Mouse (Mus musculus): ENCODE measurements around the gene Yjefn3. TPM values are rescaled to one million over a fixed set of nuclear protein-coding genes. Genes with fewer than 3 reads are reported as not detected.

Yjefn3 gene
- polyA plus RNA-seq, 1 experiment from 2014 or later, result 5.1 TPM

DNA sequence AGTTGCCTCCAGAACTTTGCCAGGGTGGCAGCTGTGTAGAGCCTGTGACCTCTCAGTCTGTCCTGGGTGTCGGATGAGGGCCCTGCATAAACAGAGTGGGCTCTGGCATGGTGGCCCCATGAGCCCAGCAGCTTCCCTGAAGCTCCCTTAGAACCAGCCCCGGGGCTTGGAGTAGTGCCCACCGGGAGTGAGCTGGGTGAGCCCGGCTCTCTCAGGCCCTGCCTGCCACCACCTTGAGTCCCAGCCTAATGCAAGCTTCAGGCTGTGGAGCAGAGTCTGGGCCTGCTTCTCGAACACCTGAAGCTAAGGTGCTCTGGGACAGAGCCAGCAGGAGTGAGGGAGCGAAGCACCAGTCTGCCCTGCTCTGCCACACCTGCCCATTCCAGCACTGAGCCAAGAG is 31.6 kb downstream of the Yjefn3 start:
- no peak for DNase-seq (ENCODE audit: extremely low spot score, low spot score)
- H3K36me3 ChIP-seq (replicated peaks), result peaks cover 36% of the 10 kb centered on the region
- H3K9me3 ChIP-seq, result no peaks in the 10 kb centered on the region
- H3K27me3 ChIP-seq (ENCODE audit: poor library complexity, severe bottlenecking), result peaks cover 16% of the 10 kb centered on the region; the same call in 1 of the 2 replicates
- no peak overlapping the region for H3K4me3 ChIP-seq
- peaks cover 5% of the 10 kb centered on the region; the same call in 1 of the 2 replicates for H3K4me1 ChIP-seq
- 93% methylated on average over 6 of the region's 6 CpGs for WGBS
- no peak overlapping the region for H3K27ac ChIP-seq

DNA sequence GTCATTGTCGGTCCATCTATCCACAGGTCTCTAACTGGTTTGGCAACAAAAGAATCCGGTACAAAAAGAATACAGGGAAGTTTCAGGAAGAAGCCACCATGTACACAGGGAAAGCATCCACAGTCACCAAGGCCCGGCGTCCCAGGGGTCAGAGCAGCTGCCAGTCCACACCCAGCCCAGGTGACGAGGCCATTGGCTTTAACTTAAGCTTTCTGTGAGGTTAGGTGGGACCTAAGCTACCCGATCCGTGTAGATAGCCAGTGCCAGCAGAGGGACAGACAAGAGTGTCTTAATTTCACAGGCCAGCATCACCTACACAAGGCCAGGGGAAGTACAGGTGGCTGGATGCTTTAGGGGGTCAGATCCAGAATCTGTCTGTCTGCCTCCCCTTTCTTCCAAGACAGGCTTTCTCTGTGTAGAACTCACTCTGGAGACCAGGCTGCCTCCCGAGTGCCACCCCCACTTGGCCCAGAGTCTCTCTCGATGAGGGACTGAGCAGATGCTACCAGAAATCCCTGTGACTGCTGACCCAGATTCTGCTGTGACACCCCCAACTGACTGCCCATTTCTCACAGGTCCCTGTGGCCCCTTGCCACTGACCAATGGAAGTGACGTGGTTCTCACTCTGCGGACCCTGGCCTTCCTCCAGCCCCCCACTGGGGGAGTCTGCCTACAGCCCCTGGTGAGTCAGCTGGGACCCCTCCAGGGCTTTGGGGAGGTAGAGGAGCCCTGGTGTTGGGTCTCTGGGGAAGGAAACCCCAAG is 32.3 kb downstream of the Yjefn3 start:
- Histone ChIP-seq H3K4me3 (no peak overlapping the region), H3K27ac (no peak overlapping the region), H3K4me1 (peaks cover 5% of the 10 kb centered on the region; the same call in 1 of the 2 replicates), H3K27me3 (ENCODE audit: poor library complexity, severe bottlenecking) (peaks cover 10% of the 10 kb centered on the region; the same call in 1 of the 2 replicates), H3K9me3 (no peaks in the 10 kb centered on the region), H3K36me3 (replicated peaks) (peaks cover 39% of the 10 kb centered on the region)
- DNase-seq (ENCODE audit: extremely low spot score, low spot score), result no peak
- 91% methylated on average over 11 of the region's 11 CpGs for WGBS

DNA sequence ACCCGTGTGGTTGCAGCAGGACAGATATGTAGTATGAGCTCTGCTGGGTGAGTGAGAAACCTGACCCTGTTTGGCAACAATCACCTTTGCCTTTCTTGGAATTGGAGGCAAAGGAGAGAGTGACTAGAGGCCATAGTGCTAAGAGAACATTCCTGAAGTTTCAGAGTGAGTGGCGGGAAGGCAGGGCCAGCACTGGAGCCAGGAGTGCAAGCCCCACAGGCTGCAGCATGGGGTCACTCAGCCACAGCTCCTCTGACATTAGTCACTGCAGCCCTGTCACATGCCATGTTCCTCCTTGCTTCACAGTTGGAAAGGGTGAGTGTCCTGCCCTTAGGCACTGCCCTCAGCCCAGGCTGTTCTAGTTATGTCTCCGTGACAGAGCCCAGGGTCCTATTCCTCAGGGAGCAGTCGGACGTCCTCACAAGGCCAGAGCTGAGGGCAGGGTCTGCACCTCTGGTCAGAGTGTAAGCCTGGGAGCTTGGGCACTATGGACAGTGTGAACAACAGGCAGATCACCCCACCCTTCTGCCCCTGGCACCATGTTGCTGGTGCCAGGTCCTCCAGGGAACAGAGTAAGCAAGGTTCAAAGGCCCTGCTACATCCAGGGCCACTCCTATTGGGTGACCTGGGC is 34.7 kb downstream of the Yjefn3 start:
- H3K36me3 ChIP-seq (replicated peaks), result peaks cover 50% of the 10 kb centered on the region
- DNase-seq (ENCODE audit: extremely low spot score, low spot score), result no peak
- no peaks in the 10 kb centered on the region for H3K27me3 ChIP-seq (ENCODE audit: poor library complexity, severe bottlenecking)
- no peak overlapping the region for H3K27ac ChIP-seq
- H3K9me3 ChIP-seq, result no peaks in the 10 kb centered on the region
- H3K4me3 ChIP-seq, result no peak overlapping the region
- H3K4me1 ChIP-seq, result no peaks in the 10 kb centered on the region
- WGBS, result 77% methylated on average over 5 of the region's 5 CpGs

DNA sequence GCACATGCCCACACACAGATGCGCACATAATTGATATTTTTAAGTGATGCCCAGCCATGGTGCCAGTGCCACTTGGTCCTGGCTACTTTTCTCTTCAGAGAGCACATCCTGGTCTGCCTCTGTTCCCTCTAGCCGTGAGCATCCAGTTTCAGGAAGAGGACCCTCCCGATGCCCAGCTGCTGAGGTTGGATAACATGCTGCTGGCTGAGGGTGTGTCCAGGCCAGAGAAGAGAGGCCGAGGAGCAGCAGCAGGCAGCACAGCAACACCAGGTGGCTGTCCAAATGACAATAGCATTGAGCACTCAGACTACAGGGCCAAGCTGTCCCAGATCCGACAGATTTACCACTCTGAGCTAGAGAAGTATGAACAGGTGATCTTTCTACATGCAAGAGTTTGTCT is 38.3 kb downstream of the Yjefn3 start:
- Histone ChIP-seq H3K27me3 (ENCODE audit: poor library complexity, severe bottlenecking) (no peaks in the 10 kb centered on the region), H3K4me3 (no peak overlapping the region), H3K9me3 (no peaks in the 10 kb centered on the region), H3K27ac (no peak overlapping the region), H3K36me3 (replicated peaks) (peaks cover 55% of the 10 kb centered on the region), H3K4me1 (no peaks in the 10 kb centered on the region)
- WGBS, result 79% methylated on average over 5 of the region's 5 CpGs
- DNase-seq (ENCODE audit: extremely low spot score, low spot score), result no peak

DNA sequence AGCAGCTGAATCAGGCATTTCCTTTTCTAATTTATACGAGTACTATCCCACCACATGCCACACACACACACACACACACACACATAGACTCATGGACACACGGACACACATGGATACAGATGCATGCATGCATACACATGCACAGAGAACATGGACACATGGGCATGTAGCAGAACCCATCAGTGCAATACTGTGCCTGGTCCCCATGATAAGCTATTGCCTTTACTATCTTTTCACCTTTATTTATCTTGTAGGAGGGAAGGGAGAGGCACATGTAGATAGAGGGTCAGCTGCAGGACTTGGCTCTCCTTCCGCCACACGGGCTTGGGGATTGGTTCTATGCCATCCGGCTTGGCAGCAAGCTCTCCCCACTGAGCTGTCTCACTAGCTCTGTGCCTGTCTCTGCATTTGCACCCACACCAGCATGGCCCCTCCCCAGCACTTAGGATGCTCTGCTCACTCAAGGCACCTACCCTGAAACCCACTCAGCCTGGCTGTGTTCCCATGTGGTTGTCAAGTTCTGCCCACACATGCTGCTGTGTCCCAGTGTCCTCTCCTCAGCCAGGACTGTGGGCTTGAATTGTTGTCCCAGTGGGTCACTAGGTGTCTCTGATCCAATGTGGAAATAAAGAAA is 39.0 kb downstream of the Yjefn3 start:
- H3K4me1 ChIP-seq, result no peaks in the 10 kb centered on the region
- 90% methylated on average over 5 of the region's 5 CpGs for WGBS

DNA sequence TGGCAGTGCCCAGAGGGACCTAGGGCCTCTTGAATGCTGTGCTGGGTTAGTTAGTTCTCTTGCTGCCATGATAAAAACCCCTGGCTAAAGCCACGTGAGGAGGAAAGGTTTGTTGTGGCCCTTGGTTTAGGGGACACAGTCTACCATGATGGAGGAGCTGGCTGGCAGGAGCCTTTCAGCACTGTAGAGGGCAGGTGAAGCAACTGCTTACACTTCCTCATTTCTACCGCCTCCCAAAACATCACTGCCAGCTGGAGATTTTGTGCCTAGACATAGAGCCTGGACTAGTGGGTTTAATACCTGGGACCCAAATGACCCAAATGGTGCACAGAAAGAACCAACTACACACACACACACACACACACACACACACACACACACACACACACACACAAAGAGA is 41.3 kb downstream of the Yjefn3 start:
- H3K4me1 ChIP-seq, result no peaks in the 10 kb centered on the region
- no peak overlapping the region for H3K4me3 ChIP-seq
- H3K36me3 ChIP-seq (replicated peaks), result peaks cover 61% of the 10 kb centered on the region
- no peak overlapping the region for H3K27ac ChIP-seq
- DNase-seq (ENCODE audit: extremely low spot score, low spot score), result no peak
- no peaks in the 10 kb centered on the region for H3K9me3 ChIP-seq
- H3K27me3 ChIP-seq (ENCODE audit: poor library complexity, severe bottlenecking), result no peaks in the 10 kb centered on the region
- WGBS, result 78% methylated on average over 2 of the region's 2 CpGs

More for the DNA sequence above, 39.0 kb downstream of the Yjefn3 start:
- no peak for DNase-seq (ENCODE audit: extremely low spot score, low spot score)
- Histone ChIP-seq H3K36me3 (replicated peaks) (peaks cover 62% of the 10 kb centered on the region), H3K9me3 (no peaks in the 10 kb centered on the region), H3K27ac (no peak overlapping the region), H3K4me3 (no peak overlapping the region), H3K27me3 (ENCODE audit: poor library complexity, severe bottlenecking) (no peaks in the 10 kb centered on the region)

DNA sequence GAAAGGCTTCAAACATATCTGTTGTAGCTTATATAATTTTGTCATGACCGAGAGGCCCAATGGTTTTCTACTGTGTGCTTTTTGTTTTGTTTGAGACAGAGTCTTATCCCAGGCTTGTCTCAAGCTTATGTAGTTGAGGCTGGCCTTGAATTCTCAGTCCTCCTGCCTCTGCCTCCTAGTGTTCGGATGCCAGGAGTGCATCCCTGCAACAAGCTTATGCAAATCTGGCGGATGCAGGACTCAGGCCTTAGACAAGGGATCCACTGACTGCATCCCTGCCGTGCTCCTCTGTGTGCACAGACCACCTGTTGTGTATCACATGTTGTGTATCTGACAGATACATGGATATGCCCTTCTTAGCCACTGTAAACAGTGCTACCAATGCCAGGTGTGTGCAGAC is 41.7 kb downstream of the Yjefn3 start:
- WGBS, result 56% methylated on average over 4 of the region's 4 CpGs
- Histone ChIP-seq H3K27me3 (ENCODE audit: poor library complexity, severe bottlenecking) (no peaks in the 10 kb centered on the region), H3K9me3 (no peaks in the 10 kb centered on the region), H3K36me3 (replicated peaks) (peaks cover 61% of the 10 kb centered on the region), H3K4me3 (no peak overlapping the region), H3K27ac (no peak overlapping the region), H3K4me1 (no peaks in the 10 kb centered on the region)
- no peak for DNase-seq (ENCODE audit: extremely low spot score, low spot score)

DNA sequence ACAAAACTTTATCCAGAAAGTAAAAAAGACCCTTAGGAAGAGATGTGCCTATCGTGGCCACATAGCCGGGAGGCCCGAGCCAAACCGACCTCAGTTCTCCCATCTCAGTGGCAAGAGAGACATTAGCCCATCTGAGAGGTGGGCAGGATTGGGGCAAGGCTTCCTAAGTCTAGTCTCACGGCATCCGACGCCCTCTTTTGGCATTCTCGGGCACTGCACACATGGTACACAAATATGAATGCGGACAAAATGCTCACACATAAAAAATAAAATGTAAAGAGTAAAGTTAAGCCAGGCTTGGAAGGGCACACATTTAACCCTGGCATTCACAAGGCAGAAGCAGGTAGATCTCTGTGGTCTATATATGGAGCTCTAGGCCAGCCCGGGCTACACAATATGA is 48.6 kb downstream of the Yjefn3 start:
- Histone ChIP-seq H3K4me1 (no peaks in the 10 kb centered on the region), H3K4me3 (no peak overlapping the region), H3K27me3 (ENCODE audit: poor library complexity, severe bottlenecking) (no peaks in the 10 kb centered on the region), H3K9me3 (no peaks in the 10 kb centered on the region; the same call in 1 of the 2 replicates), H3K27ac (no peak overlapping the region), H3K36me3 (replicated peaks) (peaks cover 43% of the 10 kb centered on the region)
- no peak for DNase-seq (ENCODE audit: extremely low spot score, low spot score)
- 92% methylated on average over 10 of the region's 10 CpGs for WGBS

DNA sequence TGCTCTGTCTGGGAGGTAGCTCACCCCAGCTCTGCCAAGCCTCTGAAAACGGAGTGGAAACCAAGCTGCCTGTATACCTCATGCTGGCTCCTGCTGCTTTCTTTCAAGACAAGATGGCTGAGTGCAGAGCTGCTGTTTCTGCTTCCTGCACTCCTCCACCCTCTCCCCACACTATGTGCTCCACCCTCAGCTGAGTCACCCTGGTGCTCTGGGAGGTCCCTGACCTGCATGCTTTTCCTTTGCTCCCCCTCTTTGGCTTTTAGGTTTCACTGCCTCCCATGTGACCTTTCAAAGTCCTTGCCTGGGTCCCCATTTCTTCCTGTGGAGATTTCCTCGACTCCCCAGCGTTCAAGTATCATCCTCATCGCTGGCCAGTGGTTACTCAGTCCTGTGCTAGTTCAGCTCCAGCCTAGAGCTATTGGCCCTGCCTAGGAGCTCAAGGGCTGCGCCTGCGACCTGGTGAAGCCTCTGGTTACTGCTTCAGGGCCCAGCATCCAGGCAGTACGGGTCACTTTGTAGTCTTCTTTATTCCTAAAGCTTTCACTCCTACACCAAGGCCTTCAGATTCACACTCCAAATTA is 51.5 kb downstream of the Yjefn3 start:
- Histone ChIP-seq H3K27me3 (ENCODE audit: poor library complexity, severe bottlenecking) (no peaks in the 10 kb centered on the region), H3K4me1 (no peaks in the 10 kb centered on the region), H3K27ac (no peak overlapping the region), H3K36me3 (replicated peaks) (peaks cover 40% of the 10 kb centered on the region), H3K4me3 (no peak overlapping the region), H3K9me3 (no peaks in the 10 kb centered on the region; the same call in 1 of the 2 replicates)
- no peak for DNase-seq (ENCODE audit: extremely low spot score, low spot score)
- 85% methylated on average over 7 of the region's 7 CpGs for WGBS

DNA sequence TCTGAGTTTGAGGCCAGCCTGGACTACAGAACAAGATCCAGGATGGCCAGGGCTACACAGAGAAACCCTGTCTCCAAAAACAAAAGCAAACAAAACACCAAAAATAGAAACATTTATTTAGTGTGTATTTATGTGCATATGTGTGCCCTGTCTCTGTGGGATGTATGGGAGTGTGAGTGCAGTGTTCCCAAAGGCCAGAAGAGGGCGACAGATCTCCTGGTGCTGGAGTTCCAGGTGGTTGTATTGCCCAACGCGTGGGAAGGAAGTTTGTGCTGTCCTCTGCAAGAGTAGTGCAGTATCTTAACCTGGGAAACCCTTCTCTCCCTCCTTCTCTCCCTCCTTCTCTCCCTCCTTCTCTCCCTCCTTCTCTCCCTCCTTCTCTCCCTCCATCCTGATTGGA is 52.6 kb downstream of the Yjefn3 start:
- no peak for DNase-seq (ENCODE audit: extremely low spot score, low spot score)
- H3K9me3 ChIP-seq, result no peaks in the 10 kb centered on the region; the same call in 1 of the 2 replicates
- 43% methylated on average over 3 of the region's 3 CpGs for WGBS
- H3K27ac ChIP-seq, result no peak overlapping the region
- H3K4me3 ChIP-seq, result no peak overlapping the region
- H3K4me1 ChIP-seq, result no peaks in the 10 kb centered on the region
- H3K27me3 ChIP-seq (ENCODE audit: poor library complexity, severe bottlenecking), result no peaks in the 10 kb centered on the region
- peaks cover 40% of the 10 kb centered on the region for H3K36me3 ChIP-seq (replicated peaks)

DNA sequence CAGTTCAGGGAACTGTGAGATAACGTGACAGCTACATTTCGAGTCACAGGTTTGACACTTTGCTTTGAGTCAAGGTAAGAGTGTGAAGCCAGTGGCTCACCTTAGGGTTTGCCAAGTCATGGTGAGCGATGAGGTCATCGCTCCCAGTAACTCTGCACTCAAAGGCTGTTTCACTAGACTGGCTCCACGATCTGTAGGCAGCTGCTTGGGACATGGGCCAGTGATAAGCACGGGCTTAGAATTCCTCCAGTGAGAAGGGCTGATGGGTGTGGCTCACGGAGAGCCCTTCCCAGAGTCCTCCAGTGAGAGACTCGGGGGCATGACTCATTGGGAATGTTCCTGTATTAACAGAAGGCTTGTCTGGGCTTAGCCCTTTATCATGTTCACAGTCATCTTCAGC is 53.6 kb downstream of the Yjefn3 start:
- H3K4me1 ChIP-seq, result no peaks in the 10 kb centered on the region
- no peak for DNase-seq (ENCODE audit: extremely low spot score, low spot score)
- peaks cover 39% of the 10 kb centered on the region for H3K36me3 ChIP-seq (replicated peaks)
- no peaks in the 10 kb centered on the region; the same call in 1 of the 2 replicates for H3K9me3 ChIP-seq
- H3K4me3 ChIP-seq, result no peak overlapping the region
- no peak overlapping the region for H3K27ac ChIP-seq
- no peaks in the 10 kb centered on the region for H3K27me3 ChIP-seq (ENCODE audit: poor library complexity, severe bottlenecking)
- WGBS, result 92% methylated on average over 8 of the region's 8 CpGs

DNA sequence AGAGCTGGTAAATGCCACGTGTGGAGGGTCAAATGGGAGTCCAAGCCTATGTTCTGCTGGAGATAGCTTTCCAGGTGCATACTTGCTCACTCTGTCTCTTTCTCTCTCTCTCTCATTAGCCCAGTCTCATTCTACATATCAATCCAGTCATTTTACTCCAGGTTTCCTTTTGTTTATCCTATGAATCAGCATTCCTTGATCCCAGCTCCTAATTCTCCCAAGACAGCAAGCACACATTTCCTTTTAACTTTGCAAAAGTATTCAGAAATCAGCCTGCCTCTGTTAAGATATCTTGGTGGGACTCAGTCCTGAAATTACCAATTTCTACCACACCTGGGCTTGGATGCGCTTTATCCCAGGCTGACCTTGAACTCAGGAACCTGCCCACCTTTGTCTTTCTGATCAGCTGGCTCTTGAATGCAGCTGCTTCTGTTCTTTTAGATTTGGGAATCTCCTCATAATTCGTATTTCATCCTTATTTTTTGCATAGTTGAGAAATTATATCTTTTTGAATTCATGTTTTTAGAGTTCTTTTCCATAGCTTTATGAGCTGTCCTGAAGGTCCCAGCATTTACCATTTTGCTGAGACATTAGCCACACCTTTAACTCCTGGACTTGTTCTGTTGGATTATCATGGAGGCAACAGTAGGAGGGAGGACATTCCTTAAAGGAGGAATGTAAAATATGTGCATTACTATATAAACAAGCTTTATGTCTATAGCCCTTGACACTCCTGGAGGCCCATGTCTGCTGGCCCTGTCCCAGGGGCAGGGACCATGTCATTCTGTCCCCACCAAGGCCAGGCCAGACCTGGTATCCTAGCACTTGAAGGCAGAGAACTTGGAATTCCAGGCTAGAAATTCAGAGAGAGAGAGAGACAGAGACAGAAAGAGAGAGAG is 55.1 kb downstream of the Yjefn3 start:
- Histone ChIP-seq H3K27ac (no peak overlapping the region), H3K27me3 (ENCODE audit: poor library complexity, severe bottlenecking) (no peaks in the 10 kb centered on the region), H3K9me3 (no peaks in the 10 kb centered on the region; the same call in 1 of the 2 replicates), H3K36me3 (replicated peaks) (peaks cover 32% of the 10 kb centered on the region), H3K4me3 (no peak overlapping the region), H3K4me1 (no peaks in the 10 kb centered on the region)
- DNase-seq (ENCODE audit: extremely low spot score, low spot score), result no peak
- 83% methylated on average over 3 of the region's 3 CpGs for WGBS
